Mouse (Mus musculus): Measurements from ENCODE around the gene Ints3. TPM values are rescaled to one million over a fixed set of nuclear protein-coding genes. Genes with fewer than 3 reads are reported as not detected.

Ints3 gene
- total and polyA plus RNA-seq, 3 experiments, result 15.2 to 26.3 (median 22.9) TPM

DNA sequence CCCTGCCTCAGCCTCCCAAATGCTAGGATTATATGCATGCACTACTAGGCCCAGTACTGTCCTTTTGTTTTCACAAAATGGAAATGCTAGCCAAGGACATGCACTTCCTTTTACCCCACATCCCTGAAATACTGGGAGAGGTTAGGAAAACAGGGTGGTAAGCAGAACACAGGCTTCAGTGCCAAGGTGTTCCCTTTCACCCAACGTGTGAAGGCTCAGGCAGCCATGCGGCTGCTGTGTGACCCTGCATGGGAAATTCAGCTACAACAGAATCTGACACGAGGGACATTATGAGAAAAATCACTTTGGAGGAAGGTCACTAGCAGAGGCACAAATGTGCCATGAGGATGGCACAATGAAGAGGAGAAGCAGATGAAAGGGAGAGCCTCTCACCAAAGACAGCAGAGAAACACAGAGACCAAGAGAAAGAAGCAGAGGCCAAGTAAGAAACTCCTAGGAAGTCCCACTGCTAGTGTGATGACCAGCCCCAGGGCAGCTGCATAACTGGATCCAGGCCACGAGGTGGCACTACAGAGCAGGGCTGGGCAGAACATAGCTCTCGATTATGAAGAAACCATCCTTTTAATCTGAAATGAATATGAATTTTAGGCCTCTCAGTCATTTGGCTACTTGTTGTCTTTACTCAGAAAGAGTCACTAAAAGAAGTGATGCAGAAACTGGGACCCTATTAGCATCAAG is 21.0 kb downstream of the Ints3 start:
- WGBS, result 32% methylated on average over 5 of the region's 5 CpGs
- H3K36me3 ChIP-seq (ENCODE audit: control insufficient read depth, insufficient read depth, low read length), result no peaks in the 10 kb centered on the region
- H3K4me1 ChIP-seq (ENCODE audit: control insufficient read depth, insufficient read depth, low read length), result no peaks in the 10 kb centered on the region
- H3K4me3 ChIP-seq, result no peak overlapping the region
- no peaks in the 10 kb centered on the region for H3K27me3 ChIP-seq (ENCODE audit: control insufficient read depth, insufficient read depth, low read length)
- no peak; the same call in 1 of the 2 replicates for TF ChIP-seq CTCF (IDR thresholded peaks at IDR 0.05)
- TF ChIP-seq EP300 (IDR thresholded peaks at IDR 0.05; ENCODE audit: insufficient read depth, low read depth, low read length), result peak; percentile 87; the same call in 1 of the 2 replicates
- TF ChIP-seq POLR2A (IDR thresholded peaks at IDR 0.05; ENCODE audit: insufficient read depth, low read depth, low read length), result no peak
- H3K79me2 ChIP-seq (replicated peaks; ENCODE audit: control insufficient read depth, insufficient read depth, low read length), result no peaks in the 10 kb centered on the region
- no peak overlapping the region for H3K9ac ChIP-seq (ENCODE audit: low read depth, low read length)
- no peak overlapping the region for H3K27ac ChIP-seq
- peak; percentile 79 to 86 for DNase-seq
- intact Hi-C loops (cut with DNase I), result loop anchor here (1.0 to 10.0 kb wide), 4 partner anchors 20 to 240 kb away; partner anchors contain the start of genes Ints3, S100a6 and S100a7a

DNA sequence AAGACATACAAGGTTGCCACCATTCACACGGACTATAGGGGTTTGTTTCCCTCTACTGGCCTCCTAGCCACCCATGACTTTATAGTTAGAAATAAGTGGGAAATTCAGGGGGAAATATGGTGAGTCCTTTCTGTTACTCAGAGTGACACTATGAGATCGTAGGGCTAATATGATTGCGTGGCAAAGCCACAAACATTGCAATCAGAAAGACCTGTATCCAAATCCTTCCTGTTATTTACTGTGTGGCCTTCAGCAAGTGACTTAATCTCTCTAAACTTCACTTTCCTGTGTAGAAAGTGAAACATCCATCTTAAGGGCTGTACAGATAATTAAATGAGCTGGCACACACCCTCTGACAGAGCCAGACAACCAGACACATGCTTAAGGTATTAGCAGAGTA is 24.7 kb downstream of the Ints3 start:
- no peak overlapping the region for H3K4me3 ChIP-seq
- H3K27ac ChIP-seq, result no peak overlapping the region
- H3K9ac ChIP-seq (ENCODE audit: low read depth, low read length), result no peak overlapping the region
- 92% methylated on average over 3 of the region's 3 CpGs for WGBS
- H3K27me3 ChIP-seq (ENCODE audit: control insufficient read depth, insufficient read depth, low read length), result no peaks in the 10 kb centered on the region
- H3K79me2 ChIP-seq (replicated peaks; ENCODE audit: control insufficient read depth, insufficient read depth, low read length), result no peaks in the 10 kb centered on the region
- intact Hi-C loops (cut with DNase I), result no loop called here
- H3K4me1 ChIP-seq (ENCODE audit: control insufficient read depth, insufficient read depth, low read length), result no peaks in the 10 kb centered on the region
- no peak for DNase-seq
- no peak for TF ChIP-seq CTCF (IDR thresholded peaks at IDR 0.05)
- TF ChIP-seq EP300 (IDR thresholded peaks at IDR 0.05; ENCODE audit: insufficient read depth, low read depth, low read length), result no peak
- TF ChIP-seq POLR2A (IDR thresholded peaks at IDR 0.05; ENCODE audit: insufficient read depth, low read depth, low read length), result no peak
- H3K36me3 ChIP-seq (ENCODE audit: control insufficient read depth, insufficient read depth, low read length), result no peaks in the 10 kb centered on the region

DNA sequence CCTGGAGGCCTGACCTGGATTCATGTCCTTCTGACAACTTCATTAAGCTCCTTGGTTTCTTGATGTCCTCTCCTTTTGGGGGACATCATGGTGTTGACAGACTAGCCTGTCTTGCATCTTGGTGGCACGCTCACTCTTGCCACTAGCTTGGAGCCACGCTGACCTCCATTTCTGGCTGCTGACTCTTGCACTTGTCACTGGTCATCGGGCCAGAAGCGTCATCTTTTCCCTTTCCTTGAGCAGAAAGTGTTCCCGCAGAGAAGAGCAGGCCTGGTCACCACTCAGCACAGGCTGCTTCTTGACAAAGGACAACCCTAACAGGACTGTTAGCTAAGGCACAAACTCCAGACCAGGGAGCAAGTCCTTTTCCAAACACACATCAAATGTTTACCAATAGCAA is 27.0 kb downstream of the Ints3 start:
- 94% methylated on average over 5 of the region's 5 CpGs for WGBS
- no peaks in the 10 kb centered on the region for H3K27me3 ChIP-seq (ENCODE audit: control insufficient read depth, insufficient read depth, low read length)

DNA sequence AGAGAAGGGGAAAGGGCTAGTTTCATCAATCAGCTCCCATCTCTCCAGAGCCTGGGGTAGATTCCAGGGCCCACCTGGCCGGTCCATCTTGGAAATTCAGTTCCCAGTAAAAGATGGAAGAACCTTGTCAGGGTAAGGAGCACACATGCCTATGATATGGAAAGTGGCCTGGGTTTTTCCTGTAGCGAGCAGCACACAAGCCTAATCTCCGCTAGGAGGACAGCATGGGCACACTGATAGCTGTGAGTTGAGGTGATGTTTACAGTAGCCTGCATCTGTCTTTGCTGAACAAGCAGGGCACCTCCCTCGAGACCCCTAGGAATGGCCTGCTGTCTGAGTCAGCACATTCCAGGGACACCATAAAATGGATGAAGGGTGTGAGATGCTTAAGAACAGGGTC is 28.8 kb downstream of the Ints3 start:
- 83% methylated on average over 4 of the region's 4 CpGs for WGBS
- Histone ChIP-seq H3K4me3 (no peak overlapping the region), H3K36me3 (ENCODE audit: control insufficient read depth, insufficient read depth, low read length) (no peaks in the 10 kb centered on the region), H3K4me1 (ENCODE audit: control insufficient read depth, insufficient read depth, low read length) (no peaks in the 10 kb centered on the region), H3K27me3 (ENCODE audit: control insufficient read depth, insufficient read depth, low read length) (no peaks in the 10 kb centered on the region), H3K27ac (no peak overlapping the region), H3K79me2 (replicated peaks; ENCODE audit: control insufficient read depth, insufficient read depth, low read length) (no peaks in the 10 kb centered on the region), H3K9ac (ENCODE audit: low read depth, low read length) (no peak overlapping the region)
- no peak for DNase-seq
- intact Hi-C loops (cut with DNase I), result no loop called here
- TF ChIP-seq EP300 (IDR thresholded peaks at IDR 0.05; ENCODE audit: insufficient read depth, low read depth, low read length), result no peak
- no peak for TF ChIP-seq POLR2A (IDR thresholded peaks at IDR 0.05; ENCODE audit: insufficient read depth, low read depth, low read length)
- no peak for TF ChIP-seq CTCF (IDR thresholded peaks at IDR 0.05)

More for the DNA sequence above, 27.0 kb downstream of the Ints3 start:
- Histone ChIP-seq H3K79me2 (replicated peaks; ENCODE audit: control insufficient read depth, insufficient read depth, low read length) (no peaks in the 10 kb centered on the region), H3K4me3 (no peak overlapping the region), H3K27ac (no peak overlapping the region), H3K9ac (ENCODE audit: low read depth, low read length) (no peak overlapping the region), H3K4me1 (ENCODE audit: control insufficient read depth, insufficient read depth, low read length) (no peaks in the 10 kb centered on the region), H3K36me3 (ENCODE audit: control insufficient read depth, insufficient read depth, low read length) (no peaks in the 10 kb centered on the region)
- TF ChIP-seq CTCF (IDR thresholded peaks at IDR 0.05), result no peak
- no peak for TF ChIP-seq EP300 (IDR thresholded peaks at IDR 0.05; ENCODE audit: insufficient read depth, low read depth, low read length)
- no peak for TF ChIP-seq POLR2A (IDR thresholded peaks at IDR 0.05; ENCODE audit: insufficient read depth, low read depth, low read length)
- no peak for DNase-seq
- intact Hi-C loops (cut with DNase I), result no loop called here

DNA sequence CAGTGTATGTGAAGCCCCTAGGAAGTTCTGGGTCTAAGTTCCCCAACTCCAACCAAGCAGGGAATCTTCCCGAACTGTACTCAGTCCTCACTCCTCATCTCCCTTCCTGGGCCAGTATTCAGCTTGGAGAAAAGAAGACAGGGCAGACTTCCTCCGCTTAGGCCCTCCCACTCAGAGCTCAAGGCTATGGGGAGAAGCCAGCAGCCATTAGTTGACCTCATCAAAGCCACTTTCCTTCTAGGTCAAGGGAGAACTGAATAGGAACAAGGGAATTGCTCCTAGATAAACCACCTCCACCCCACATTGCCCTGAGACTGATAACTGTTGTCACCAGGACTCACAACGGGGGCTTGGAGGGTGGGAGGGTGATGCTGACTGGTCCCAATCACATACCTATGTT is 29.3 kb downstream of the Ints3 start:
- no peak overlapping the region for H3K9ac ChIP-seq (ENCODE audit: low read depth, low read length)
- no peaks in the 10 kb centered on the region for H3K36me3 ChIP-seq (ENCODE audit: control insufficient read depth, insufficient read depth, low read length)
- TF ChIP-seq CTCF (IDR thresholded peaks at IDR 0.05) (no peak), EP300 (IDR thresholded peaks at IDR 0.05; ENCODE audit: insufficient read depth, low read depth, low read length) (no peak), POLR2A (IDR thresholded peaks at IDR 0.05; ENCODE audit: insufficient read depth, low read depth, low read length) (no peak)
- H3K79me2 ChIP-seq (replicated peaks; ENCODE audit: control insufficient read depth, insufficient read depth, low read length), result no peaks in the 10 kb centered on the region
- WGBS, result 72% methylated on average over 3 of the region's 3 CpGs
- no peak overlapping the region for H3K4me3 ChIP-seq
- no peak for DNase-seq
- no peaks in the 10 kb centered on the region for H3K4me1 ChIP-seq (ENCODE audit: control insufficient read depth, insufficient read depth, low read length)
- H3K27ac ChIP-seq, result no peak overlapping the region
- intact Hi-C loops (cut with DNase I), result no loop called here
- H3K27me3 ChIP-seq (ENCODE audit: control insufficient read depth, insufficient read depth, low read length), result no peaks in the 10 kb centered on the region

DNA sequence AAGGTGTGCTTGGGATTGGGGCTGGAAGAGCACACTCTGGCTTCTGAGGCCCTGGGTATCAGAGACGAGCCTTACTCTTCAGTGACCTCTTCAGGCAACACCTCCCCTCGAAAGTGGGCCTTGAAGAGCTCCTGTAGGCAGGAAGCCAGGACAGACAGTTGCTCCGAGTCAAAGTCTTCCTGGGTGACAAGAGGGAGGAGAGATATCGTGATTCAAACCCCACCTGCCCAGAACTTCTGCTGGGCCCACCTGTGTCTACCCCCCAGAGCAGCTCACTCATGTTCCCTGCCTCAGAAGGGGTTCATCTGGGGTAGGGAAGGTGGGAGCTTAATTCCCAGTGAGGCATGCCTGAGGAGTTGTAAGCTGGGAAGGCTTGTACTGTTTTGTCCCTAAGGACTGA is 32.4 kb downstream of the Ints3 start:
- Histone ChIP-seq H3K36me3 (ENCODE audit: control insufficient read depth, insufficient read depth, low read length) (no peaks in the 10 kb centered on the region), H3K79me2 (replicated peaks; ENCODE audit: control insufficient read depth, insufficient read depth, low read length) (no peaks in the 10 kb centered on the region), H3K27me3 (ENCODE audit: control insufficient read depth, insufficient read depth, low read length) (no peaks in the 10 kb centered on the region), H3K27ac (no peak overlapping the region), H3K4me3 (no peak overlapping the region), H3K4me1 (ENCODE audit: control insufficient read depth, insufficient read depth, low read length) (no peaks in the 10 kb centered on the region), H3K9ac (ENCODE audit: low read depth, low read length) (no peak overlapping the region)
- intact Hi-C loops (cut with DNase I), result no loop called here
- WGBS, result 62% methylated on average over 4 of the region's 4 CpGs
- TF ChIP-seq CTCF (IDR thresholded peaks at IDR 0.05), result no peak
- TF ChIP-seq POLR2A (IDR thresholded peaks at IDR 0.05; ENCODE audit: insufficient read depth, low read depth, low read length), result no peak
- no peak for TF ChIP-seq EP300 (IDR thresholded peaks at IDR 0.05; ENCODE audit: insufficient read depth, low read depth, low read length)
- no peak for DNase-seq
